Mouse (Mus musculus) heart, adult 11 months (tissue): Measurements from ENCODE around the gene Gm47189.
"Not testable (repeated sequence)": the region's sequence is repeated elsewhere in the genome, so short reads cannot be mapped to it uniquely, and the experiment has no call there.

Source experiments
- DNase-seq: peaks from one replicate; pipeline ENCODE4 v3.0.0; 2022

The Gm47189 gene

DNA sequence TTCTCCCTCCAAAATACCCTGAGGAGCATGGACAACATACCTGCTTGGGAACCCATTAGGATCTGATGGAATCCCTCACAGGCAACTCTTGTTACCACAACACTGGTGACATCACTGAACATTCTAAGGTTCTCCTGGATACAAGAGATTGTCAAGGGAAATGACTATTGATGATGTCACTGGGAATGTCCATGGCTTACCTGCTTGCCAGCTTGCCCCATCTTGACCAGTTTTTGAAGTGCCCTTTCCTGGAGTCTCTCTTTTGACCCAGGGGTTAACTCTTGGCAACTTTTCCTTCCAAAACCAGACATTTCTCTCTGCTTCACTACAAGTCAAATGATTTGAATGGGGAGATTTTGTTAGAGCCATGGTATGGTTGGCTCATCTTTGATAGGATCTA, at the start of gene Gm47189:
Gene Gm47189 (minus strand): TSS at position 101 of the 400 bp plus-strand sequence.
- DNase-seq: not testable (repeated sequence)

- peak; percentile 91 for DNase-seq
These were observed 16.3 kb downstream of the Gm47189 start for GRCm38 (mm10) chr14:41755931-41756330.

DNA sequence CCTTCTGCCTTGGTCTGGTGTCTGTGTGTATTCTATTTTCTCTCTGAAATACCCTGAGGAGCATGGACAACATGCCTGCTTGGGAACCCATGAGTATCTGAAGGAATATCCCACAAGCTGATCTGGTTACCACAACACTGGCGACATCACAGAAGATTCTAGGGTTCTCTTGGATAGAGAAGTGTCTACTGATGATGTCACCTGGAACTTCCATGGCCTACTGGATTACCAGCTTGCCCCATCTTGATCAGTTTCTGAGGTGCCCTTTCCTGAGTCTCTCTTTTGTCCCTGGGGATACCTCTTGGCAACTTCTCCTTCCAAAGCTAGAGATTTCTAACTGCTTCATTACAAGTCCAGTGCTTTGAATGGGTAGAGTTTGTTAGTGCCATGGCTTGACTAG, 21.7 kb downstream of the Gm47189 start, which contains the start of gene Gm7929:
Gene Gm7929 (minus strand): TSS at position 101 of the 400 bp plus-strand sequence.
- DNase-seq: not testable (repeated sequence)

DNA sequence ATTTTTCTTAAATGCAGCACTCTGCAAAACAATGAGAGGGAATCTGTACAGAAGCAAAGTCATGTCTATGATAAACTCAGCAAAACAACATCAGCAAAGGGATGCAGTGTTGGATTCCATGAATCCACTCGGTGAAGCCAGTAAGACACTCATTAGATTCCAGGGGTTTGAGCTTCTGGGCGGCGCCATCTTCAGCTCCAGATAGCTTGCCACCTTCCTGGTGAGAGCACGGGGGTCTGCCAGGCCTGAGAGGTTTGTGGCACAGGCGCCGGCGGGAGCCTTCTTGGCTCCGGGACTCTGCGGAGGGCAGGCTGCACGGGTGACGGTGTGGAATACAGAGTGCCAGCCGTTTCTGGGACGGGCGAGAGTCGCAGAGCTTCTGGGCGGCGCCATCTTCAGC, 48.8 kb downstream of the Gm47189 start:
- DNase-seq: not testable (repeated sequence)

- peak; percentile 90 for DNase-seq
These were observed 55.1 kb downstream of the Gm47189 start for GRCm38 (mm10) chr14:41717180-41717579.
